Mouse (Mus musculus): Measurements from ENCODE around the gene C130079G13Rik.
"Not testable (repeated sequence)": the region's sequence is repeated elsewhere in the genome, so short reads cannot be mapped to it uniquely, and the experiment has no call there.

C130079G13Rik gene

DNA sequence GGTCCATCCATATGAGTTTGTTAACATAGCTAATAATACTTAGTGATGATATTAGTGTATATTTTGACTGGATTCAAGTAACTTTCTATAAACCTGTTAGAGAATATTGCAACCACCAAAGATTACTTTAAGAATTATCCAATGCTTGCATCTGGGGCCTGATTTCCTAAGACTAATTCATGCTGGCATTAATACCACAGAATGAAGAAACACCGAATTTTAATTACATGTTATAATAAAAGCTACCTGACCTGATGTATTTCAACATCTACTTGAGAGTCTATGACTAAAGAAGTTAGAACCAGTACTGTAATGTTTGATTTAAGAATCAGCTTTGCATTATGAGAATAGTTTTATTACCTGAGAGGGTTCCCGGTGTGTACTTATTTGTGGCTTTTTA, at the start of gene C130079G13Rik:
TSS of gene C130079G13Rik (plus strand) at position 301 of the 400 bp plus-strand sequence.
- no peak for DNase-seq (ENCODE audit: low read depth, low spot score)

- DNase-seq (ENCODE audit: low read depth, low spot score), result not testable (repeated sequence)
These were observed 47.4 kb upstream of the C130079G13Rik start for GRCm38 (mm10) chr3:59877601-59878000.

GRCm38 (mm10) chr3:59879801-59880554, 45.0 kb upstream of the C130079G13Rik start:
- DNase-seq (ENCODE audit: low read depth, low spot score), result not testable (repeated sequence)

DNA sequence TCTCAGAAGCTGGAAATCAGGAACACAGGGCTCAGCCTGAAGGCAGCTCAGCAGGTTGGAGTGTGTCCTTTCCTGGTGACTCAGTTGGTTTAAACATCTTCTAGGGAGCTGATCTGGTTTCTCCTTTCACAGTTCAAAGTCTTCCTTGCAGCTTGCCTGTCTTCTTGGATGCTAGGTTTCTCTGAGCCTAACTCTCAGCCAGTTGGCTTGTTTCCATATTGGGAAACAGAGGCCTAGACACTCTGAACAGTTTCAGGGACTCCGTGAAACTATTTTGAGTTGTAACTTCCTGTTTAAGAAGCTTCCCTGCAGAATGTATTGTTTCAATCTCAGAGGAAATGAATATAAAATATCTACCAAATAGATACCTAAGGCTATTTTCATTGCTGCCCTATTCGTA, 31.7 kb upstream of the C130079G13Rik start:
- no peak for DNase-seq (ENCODE audit: low read depth, low spot score)

DNA sequence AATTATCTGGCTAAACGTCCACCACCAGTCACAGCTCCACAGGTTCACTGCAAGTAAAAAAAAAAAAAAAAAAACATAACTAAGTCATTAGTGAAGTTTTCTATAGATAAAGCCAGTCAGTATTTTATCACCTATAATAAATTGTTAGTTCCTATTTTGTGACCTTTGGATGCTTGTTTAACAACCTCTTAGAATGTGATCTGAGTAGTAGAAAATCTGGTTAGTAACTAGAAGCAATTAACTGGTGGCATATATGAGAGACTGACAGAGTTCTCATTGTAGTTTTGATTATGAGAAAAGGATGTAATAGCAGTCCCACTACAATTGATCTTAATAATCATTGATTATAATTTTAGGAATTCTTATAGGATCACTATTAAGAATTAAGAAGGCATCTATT, 9.6 kb downstream of the C130079G13Rik start:
- no peak for DNase-seq (ENCODE audit: low read depth, low spot score)

- DNase-seq (ENCODE audit: low read depth, low spot score), result no peak
These were observed 22.4 kb downstream of the C130079G13Rik start for GRCm38 (mm10) chr3:59947294-59947950.

GRCm38 (mm10) chr3:59970891-59971290, 45.9 kb downstream of the C130079G13Rik start:
- no peak for DNase-seq (ENCODE audit: low read depth, low spot score)

- DNase-seq (ENCODE audit: low read depth, low spot score), result no peak
These were observed 49.6 kb downstream of the C130079G13Rik start for GRCm38 (mm10) chr3:59974591-59974990.

All from embryo, embryonic 11.5 days (tissue).